Mouse (Mus musculus) lung, postnatal 0 days (tissue): Measurements from ENCODE around the gene Rcan2. TPM values are rescaled to one million over a fixed set of nuclear protein-coding genes. Genes with fewer than 3 reads are reported as not detected.
"Not testable (repeated sequence)": the region's sequence is repeated elsewhere in the genome, so short reads cannot be mapped to it uniquely, and the experiment has no call there.

Experiments
- ATAC-seq: fragments of 200-750 bp; cut with Nextera tagmentation; 2 replicates; pipeline ENCODE4 v1.8.0; 2017; ENCODE audit warnings: moderate library complexity
- DNase-seq: peaks from one replicate; pipeline ENCODE4 v3.0.0-alpha.2; 2016; ENCODE audit warnings: low spot score
- H3K27ac ChIP-seq: fragments of 300-500 bp; sonication (generic); 2 replicates; pipeline ENCODE4 v1.5.1; 2014; ENCODE audit warnings: antibody characterized with exemption, mild to moderate bottlenecking, low read length, mixed read lengths
- H3K27me3 ChIP-seq: fragments of 300-500 bp; sonication (generic); replicated peaks from 2 replicates; pipeline ENCODE4 v1.6.1; 2014; ENCODE audit warnings: low read length, mixed read lengths; ENCODE audit not compliant: insufficient read depth
- H3K36me3 ChIP-seq: fragments of 300-500 bp; sonication (generic); 2 replicates; pipeline ENCODE4 v1.6.1; 2014; ENCODE audit warnings: low read length, mixed read lengths; ENCODE audit not compliant: insufficient read depth
- H3K4me1 ChIP-seq: fragments of 300-500 bp; sonication (generic); 2 replicates; pipeline ENCODE4 v1.6.1; 2014; ENCODE audit warnings: antibody characterized with exemption, low read depth, low read length, mixed read lengths; ENCODE audit not compliant: insufficient read depth
- H3K4me2 ChIP-seq: fragments of 300-500 bp; sonication (generic); replicated peaks from 2 replicates; pipeline ENCODE4 v1.6.1; 2014; ENCODE audit warnings: low read depth, mild to moderate bottlenecking, low read length, moderate library complexity, mixed read lengths
- H3K4me3 ChIP-seq: fragments of 300-500 bp; sonication (generic); 2 replicates; pipeline ENCODE4 v1.5.1; 2014; ENCODE audit warnings: low read depth, low read length
- H3K9ac ChIP-seq: fragments of 300-500 bp; sonication (generic); replicated peaks from 2 replicates; pipeline ENCODE4 v1.6.1; 2014; ENCODE audit warnings: low read depth, mild to moderate bottlenecking
- H3K9me3 ChIP-seq: fragments of 300-500 bp; sonication (generic); 2 replicates; pipeline ENCODE4 v1.6.1; 2016; ENCODE audit warnings: low read length, mixed read lengths
- CTCF ChIP-seq: IDR thresholded peaks from 2 replicates; pipeline ENCODE4 v1.5.1; 2016; ENCODE audit warnings: antibody characterized with exemption, mild to moderate bottlenecking
- EP300 ChIP-seq: IDR thresholded peaks from 2 replicates; pipeline ENCODE4 v1.6.1; 2016; ENCODE audit warnings: antibody characterized with exemption, mild to moderate bottlenecking, control low read depth
- WGBS: fragments of 180-500 bp; shearing (Covaris S2); extraction: QIAGEN DNeasy Blood & Tissue Kit; methylation state at CpG from one replicate; pipeline ENCODE4 v1.1.7; 2014; 5-methylcytosine and 5-hydroxymethylcytosine counted together
- polyA plus RNA-seq: library from polyadenylated mRNA; unstranded; fragments of >200 nt; fragmentation: Nextera tagmentation; extraction: Ambion mirVana; gene quantifications from 2 replicates; pipeline ENCODE4 v1.2.1, GENCODE M21; 2015

Gene Rcan2
- polyA plus RNA-seq, 1 experiment from 2014 or later = 1.3 TPM

DNA sequence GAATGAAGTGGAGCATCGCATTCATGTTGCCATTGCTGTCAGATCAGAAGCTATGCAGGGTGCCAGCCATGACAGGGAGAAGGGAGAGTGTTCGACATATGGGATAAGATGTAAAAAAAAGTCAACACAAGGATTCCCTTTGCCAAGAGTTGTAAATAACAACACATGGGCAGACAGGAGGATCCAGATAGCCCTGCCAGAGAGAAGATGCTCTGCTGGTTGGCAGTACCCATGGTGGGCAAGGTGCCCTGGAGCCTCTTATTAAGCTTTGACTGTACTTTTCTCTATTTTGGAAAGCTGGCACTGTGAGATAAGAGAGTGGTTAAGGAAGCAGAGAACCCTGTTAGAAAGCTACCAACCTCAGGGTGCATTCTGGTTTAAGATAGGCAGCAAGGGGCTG, 19.8 kb downstream of the Rcan2 start:
- no peak for ATAC-seq
- H3K27me3 ChIP-seq = no peaks in the 10 kb centered on the region
- WGBS = 92% methylated on average over 2 of the region's 2 CpGs
- H3K9ac ChIP-seq = no peak overlapping the region
- no peak for DNase-seq
- TF ChIP-seq EP300 (no peak), CTCF (no peak)
- no peak overlapping the region for H3K4me3 ChIP-seq
- no peak overlapping the region for H3K4me2 ChIP-seq
- H3K27ac ChIP-seq = no peak overlapping the region
- no peaks in the 10 kb centered on the region for H3K36me3 ChIP-seq
- no peaks in the 10 kb centered on the region for H3K4me1 ChIP-seq
- no peaks in the 10 kb centered on the region for H3K9me3 ChIP-seq

DNA sequence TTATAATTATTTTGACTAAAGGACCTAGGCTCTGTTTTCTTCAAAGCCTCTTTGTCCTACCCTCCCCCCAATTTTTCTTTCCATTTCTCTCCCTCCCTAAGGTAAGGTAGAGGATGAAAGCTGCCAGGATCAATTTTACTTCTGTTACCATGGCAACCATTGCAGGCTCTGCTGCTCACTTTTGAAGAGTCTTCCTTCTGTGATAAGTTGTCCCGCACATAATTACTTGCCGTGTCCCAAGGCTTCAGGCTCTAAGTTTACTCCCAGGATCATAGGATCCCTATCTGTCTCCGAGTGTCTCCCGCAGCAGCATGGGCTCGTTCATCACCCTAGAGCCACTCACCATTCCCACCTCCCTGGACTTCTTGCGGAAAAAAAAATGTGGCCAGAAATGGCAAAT, 21.1 kb downstream of the Rcan2 start:
- TF ChIP-seq EP300 = no peak
- no peak for TF ChIP-seq CTCF
- WGBS = 36% methylated on average over 6 of the region's 6 CpGs
- DNase-seq = no peak
- no peak for ATAC-seq
- no peak overlapping the region for H3K9ac ChIP-seq
- no peak overlapping the region for H3K4me3 ChIP-seq
- no peak overlapping the region for H3K27ac ChIP-seq
- no peaks in the 10 kb centered on the region for H3K4me1 ChIP-seq
- H3K4me2 ChIP-seq = no peak overlapping the region
- no peaks in the 10 kb centered on the region for H3K9me3 ChIP-seq
- H3K27me3 ChIP-seq = no peaks in the 10 kb centered on the region
- no peaks in the 10 kb centered on the region for H3K36me3 ChIP-seq

DNA sequence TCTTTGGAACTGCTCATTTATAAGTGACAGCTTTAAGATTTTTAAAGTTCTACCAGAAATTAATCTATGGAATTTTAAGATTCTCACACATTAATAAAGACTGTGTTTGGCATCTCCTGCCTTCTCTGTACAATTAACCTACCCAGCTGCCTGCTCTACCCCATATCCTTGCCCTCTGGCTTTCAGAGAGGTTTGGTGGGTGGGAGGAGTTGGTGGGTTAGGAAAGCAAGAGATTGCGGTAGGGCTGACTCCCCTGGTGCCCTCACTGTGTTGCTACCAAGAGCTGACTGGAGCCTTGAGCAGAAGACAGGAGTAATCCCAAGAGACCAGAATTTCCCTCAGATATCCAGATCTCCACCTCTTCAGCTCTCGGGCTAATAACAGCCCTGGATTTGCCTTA, 21.5 kb downstream of the Rcan2 start:
- TF ChIP-seq CTCF (no peak), EP300 (no peak)

DNA sequence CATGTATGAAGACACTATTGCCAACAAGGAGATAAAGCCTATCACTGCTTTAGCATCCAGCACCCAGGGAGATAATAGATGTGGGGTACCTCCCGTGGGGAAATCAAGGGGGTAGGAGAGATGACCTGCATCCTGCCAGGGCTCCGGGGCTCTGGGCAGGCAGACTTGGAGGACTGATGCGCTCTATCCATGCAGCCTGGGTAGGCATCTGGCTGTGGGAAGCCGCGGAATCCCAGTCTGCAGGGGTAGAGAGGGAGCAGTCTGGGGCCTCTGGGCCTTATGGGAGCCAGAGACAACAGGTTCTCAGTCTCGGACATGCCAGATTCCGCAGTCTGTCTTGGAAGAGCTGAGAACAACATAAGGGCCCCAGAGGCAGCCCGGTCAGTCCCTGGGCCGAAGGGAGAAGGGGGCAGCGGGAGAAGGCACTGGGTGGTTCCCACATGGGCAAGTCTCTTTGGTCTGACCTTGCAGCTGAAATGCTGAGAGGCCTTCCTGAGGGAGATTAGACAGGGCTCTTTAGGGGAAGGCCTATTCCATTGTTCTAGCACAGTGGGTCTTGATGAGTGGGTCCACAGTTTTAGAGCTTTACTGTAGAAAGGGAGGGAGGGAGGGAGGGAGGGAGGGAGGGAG, 23.7 kb downstream of the Rcan2 start:
- H3K36me3 ChIP-seq = no peaks in the 10 kb centered on the region
- WGBS = 77% methylated on average over 10 of the region's 10 CpGs
- no peak overlapping the region for H3K4me3 ChIP-seq
- H3K9ac ChIP-seq = no peak overlapping the region
- no peaks in the 10 kb centered on the region for H3K27me3 ChIP-seq
- no peaks in the 10 kb centered on the region for H3K4me1 ChIP-seq
- DNase-seq = no peak
- no peak for TF ChIP-seq EP300
- no peak for TF ChIP-seq CTCF
- H3K27ac ChIP-seq = no peak overlapping the region
- no peak for ATAC-seq
- no peaks in the 10 kb centered on the region for H3K9me3 ChIP-seq
- H3K4me2 ChIP-seq = no peak overlapping the region

More for the DNA sequence above, 21.5 kb downstream of the Rcan2 start:
- DNase-seq = no peak
- no peak for ATAC-seq
- Histone ChIP-seq H3K4me1 (no peaks in the 10 kb centered on the region), H3K4me3 (no peak overlapping the region), H3K27me3 (no peaks in the 10 kb centered on the region), H3K36me3 (no peaks in the 10 kb centered on the region), H3K27ac (no peak overlapping the region), H3K9ac (no peak overlapping the region), H3K9me3 (no peaks in the 10 kb centered on the region), H3K4me2 (no peak overlapping the region)
- WGBS = 71% methylated on average over 2 of the region's 2 CpGs

DNA sequence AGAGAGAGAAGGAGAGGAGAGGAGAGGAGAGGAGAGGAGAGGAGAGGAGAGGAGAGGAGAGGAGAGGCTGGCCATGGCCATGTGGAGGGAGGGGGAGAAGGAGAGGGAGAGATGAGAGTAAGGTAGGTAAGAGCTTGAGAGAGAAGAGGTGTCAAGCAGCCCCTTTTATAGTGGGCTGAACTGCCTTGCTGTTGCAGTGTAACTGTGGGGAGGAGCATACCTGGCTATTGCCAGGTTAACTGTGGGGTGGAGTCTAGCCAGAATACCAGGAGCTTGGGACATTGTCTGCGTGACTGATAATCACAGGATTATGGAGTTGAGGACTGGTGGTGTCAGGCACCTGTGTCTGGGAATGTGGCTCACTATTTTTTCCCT, 24.2 kb downstream of the Rcan2 start:
- not testable (repeated sequence) for H3K4me3 ChIP-seq, H3K27me3 ChIP-seq, ATAC-seq, H3K9ac ChIP-seq, H3K4me2 ChIP-seq, H3K36me3 ChIP-seq, H3K9me3 ChIP-seq, H3K4me1 ChIP-seq, DNase-seq, H3K27ac ChIP-seq
- 52% methylated on average over 1 of the region's 1 CpGs for WGBS

DNA sequence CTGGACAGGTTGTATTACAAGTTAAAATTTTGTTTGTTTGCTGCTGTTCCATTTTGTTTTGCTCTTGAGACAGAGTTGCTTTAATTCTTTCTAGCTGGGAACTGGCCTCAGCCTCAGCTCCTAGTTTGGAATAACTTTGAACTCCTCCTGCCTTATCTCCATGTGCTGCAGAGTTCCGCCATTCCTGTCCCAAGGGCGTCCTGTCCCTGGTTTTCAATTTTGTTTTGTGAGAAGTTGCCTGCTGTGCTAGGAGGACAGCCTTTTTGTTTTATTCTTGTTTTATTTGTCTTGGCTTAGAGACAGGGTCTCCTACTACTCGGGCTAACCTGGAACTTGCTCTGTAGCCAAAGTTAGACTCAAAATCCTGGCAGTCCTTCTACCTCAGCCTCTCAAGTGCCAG, 26.1 kb downstream of the Rcan2 start:
- Histone ChIP-seq H3K9me3 (no peaks in the 10 kb centered on the region), H3K4me3 (no peak overlapping the region), H3K27me3 (no peaks in the 10 kb centered on the region), H3K9ac (no peak overlapping the region), H3K4me1 (no peaks in the 10 kb centered on the region), H3K27ac (no peak overlapping the region), H3K36me3 (no peaks in the 10 kb centered on the region), H3K4me2 (no peak overlapping the region)
- DNase-seq (no peak), ATAC-seq (no peak)
- WGBS = 58% methylated on average over 3 of the region's 3 CpGs
- TF ChIP-seq CTCF (no peak), EP300 (no peak)
